Mouse (Mus musculus): Measurements from ENCODE around the gene C1qb.

GRCm38 (mm10) chr4:136841056-136841455 is 44.9 kb downstream of the C1qb start:
- TF ChIP-seq GATA1 (IDR thresholded peaks at IDR 0.05; ENCODE audit: low read length) (no peak), TAL1 (IDR thresholded peaks at IDR 0.05; ENCODE audit: low read length) (no peak)
